ENCODE assay signal across 11 mouse cellular contexts in genomic region chr15:79096556-79096955, GRCm38 (mm10). TPM values are rescaled to one million over a fixed set of nuclear protein-coding genes. Genes with fewer than 3 reads are reported as not detected.
DNase-seq lines count a peak whose midpoint lies in the region; ATAC-seq and TF ChIP-seq lines count a peak whose summit lies in the region.
"Had no signal": no experiment of that assay in that cellular context is flagged by ENCODE, and none has a peak within 500 bp of the region (broad histone marks: within the 10 kb centered on the region; RNA-seq: fewer than 3 reads in every experiment).

No protein-coding gene starts in this region.

- no peaks in the 10 kb centered on the region for H3K27me3 ChIP-seq in heart, embryonic 13.5 days (replicated peaks)
- no peaks in the 10 kb centered on the region for H3K27me3 ChIP-seq in stomach, embryonic 14.5 days (ENCODE audit: control insufficient read depth, insufficient read depth, low read length)
- no peaks in the 10 kb centered on the region for H3K27me3 ChIP-seq in midbrain, embryonic 11.5 days (ENCODE audit: control insufficient read depth, insufficient read depth, low read length)
- H3K27me3 ChIP-seq: hindbrain, embryonic 13.5 days had no signal

- no peak for ATAC-seq in heart, embryonic 13.5 days (ENCODE audit: extremely low read depth, insufficient number of reproducible peaks, low FRiP score, low TSS enrichment)
- ATAC-seq in stomach, embryonic 14.5 days (ENCODE audit: insufficient number of reproducible peaks, insufficient read depth, low FRiP score, low read depth): no peak
- ATAC-seq in midbrain, embryonic 11.5 days (ENCODE audit: low FRiP score): no peak
- ATAC-seq: forebrain, embryonic 14.5 days had no signal

- H3K27ac ChIP-seq in left cerebral cortex, adult 2 months: peak overlapping the region; percentile 69; the same call in 1 of the 2 replicates
- H3K27ac ChIP-seq in heart, embryonic 13.5 days (replicated peaks): peak overlapping the region; percentile 96
- peak overlapping the region; percentile 84; the same call in 1 of the 2 replicates for H3K27ac ChIP-seq in stomach, embryonic 14.5 days (ENCODE audit: low read length)
- H3K27ac ChIP-seq in midbrain, embryonic 11.5 days (ENCODE audit: low read depth, low read length): no peak overlapping the region

- 39% methylated on average over 3 of the region's 3 CpGs for WGBS in heart, embryonic 13.5 days
- 62% methylated on average over 3 of the region's 3 CpGs for WGBS in stomach, embryonic 14.5 days
- WGBS in midbrain, embryonic 11.5 days: 75% methylated on average over 3 of the region's 3 CpGs

- intact Hi-C loops in left cerebral cortex, adult 2 months (cut with DNase I): no loop called here

- H3K9ac ChIP-seq in heart, embryonic 13.5 days: peak overlapping the region; percentile 74
- no peak overlapping the region for H3K9ac ChIP-seq in stomach, embryonic 14.5 days (replicated peaks; ENCODE audit: low read depth, low read length)
- no peak overlapping the region for H3K9ac ChIP-seq in midbrain, embryonic 11.5 days (ENCODE audit: low read length)
- H3K9ac ChIP-seq: hindbrain, embryonic 13.5 days had no signal

- H3K36me3 ChIP-seq in heart, embryonic 13.5 days: peaks cover 47% of the 10 kb centered on the region
- H3K36me3 ChIP-seq in stomach, embryonic 14.5 days (ENCODE audit: control insufficient read depth, insufficient read depth, low read length): peaks cover 34% of the 10 kb centered on the region
- H3K36me3 ChIP-seq in midbrain, embryonic 11.5 days (ENCODE audit: control insufficient read depth, insufficient read depth, low read length): peaks cover 16% of the 10 kb centered on the region; the same call in 1 of the 2 replicates

- peaks cover 69% of the 10 kb centered on the region for H3K4me1 ChIP-seq in heart, embryonic 13.5 days
- H3K4me1 ChIP-seq in stomach, embryonic 14.5 days (ENCODE audit: control insufficient read depth, insufficient read depth, low read length): peaks cover 15% of the 10 kb centered on the region
- H3K4me1 ChIP-seq in midbrain, embryonic 11.5 days (ENCODE audit: control insufficient read depth, insufficient read depth, low read length): no peaks in the 10 kb centered on the region

- no peak for TF ChIP-seq CTCF in left cerebral cortex, adult 2 months (IDR thresholded peaks at IDR 0.05)

- H3K4me3 ChIP-seq in left cerebral cortex, adult 2 months: no peak overlapping the region
- H3K4me3 ChIP-seq in heart, embryonic 13.5 days: no peak overlapping the region
- H3K4me3 ChIP-seq in stomach, embryonic 14.5 days (ENCODE audit: low read depth, low read length): no peak overlapping the region
- H3K4me3 ChIP-seq in midbrain, embryonic 11.5 days (ENCODE audit: low read depth, low read length): no peak overlapping the region
- H3K4me3 ChIP-seq: hindbrain, embryonic 13.5 days had no signal

- no peaks in the 10 kb centered on the region for H3K9me3 ChIP-seq in heart, embryonic 13.5 days
- no peaks in the 10 kb centered on the region for H3K9me3 ChIP-seq in stomach, embryonic 14.5 days (ENCODE audit: control insufficient read depth, low read depth, low read length)
- no peaks in the 10 kb centered on the region for H3K9me3 ChIP-seq in midbrain, embryonic 11.5 days (ENCODE audit: control insufficient read depth, low read length)
- H3K9me3 ChIP-seq: hindbrain, embryonic 13.5 days had no signal

- no peak overlapping the region for H3K4me2 ChIP-seq in heart, embryonic 13.5 days
- no peak overlapping the region for H3K4me2 ChIP-seq in stomach, embryonic 14.5 days (replicated peaks; ENCODE audit: low read depth, low read length)
- no peak overlapping the region for H3K4me2 ChIP-seq in midbrain, embryonic 11.5 days
- H3K4me2 ChIP-seq: hindbrain, embryonic 13.5 days had no signal

- no peak for DNase-seq in left cerebral cortex, adult 2 months (ENCODE audit: extremely low spot score in 1 of 2, low spot score in 2 of 2)
- DNase-seq in left cerebral cortex, adult 18-20 months (ENCODE audit: low spot score in 2 of 2): no peak
- peak; percentile 48 for DNase-seq in kidney, adult 18-20 months
- DNase-seq in midbrain, embryonic 11.5 days (ENCODE audit: low spot score, missing footprints): no peak
- no peak for DNase-seq in frontal cortex, postnatal 36 days (ENCODE audit: low spot score in 2 of 2)
- DNase-seq: right cerebral cortex, postnatal 4 days; thymus, postnatal 25 days had no signal

RNA-seq across cellular contexts. Expression of gene Micall1, which starts 12.1 kb away (rescaled TPM):
- 10 to 100 TPM; 22.8 to 23.2 TPM for total RNA-seq in left cerebral cortex, adult 2 months (2021)
- 10 to 100 TPM; 22.2 to 26.8 TPM for total RNA-seq in left cerebral cortex, adult 18-20 months (2021)
- 15.4 and 15.6 TPM in 2 replicates for polyA plus RNA-seq in heart, embryonic 13.5 days (2015; fragmentation: Nextera tagmentation; extraction: Ambion mirVana)
- polyA plus RNA-seq in stomach, embryonic 14.5 days (2014; fragmentation: Nextera tagmentation; extraction: Ambion mirVana): 12.1 and 12.5 TPM in 2 replicates
- 5.2 and 5.4 TPM in 2 replicates for polyA plus RNA-seq in midbrain, embryonic 11.5 days (2014; fragmentation: Nextera tagmentation; extraction: Ambion mirVana)

RNA-seq across cellular contexts. Expression of gene Eif3l, which starts 21.6 kb away (rescaled TPM):
- 10 to 100 TPM; 62.5 to 66.6 TPM for total RNA-seq in left cerebral cortex, adult 2 months (2021)
- total RNA-seq in left cerebral cortex, adult 18-20 months (2021): 10 to 100 TPM; 66.5 to 68.2 TPM
- polyA plus RNA-seq in heart, embryonic 13.5 days (2015; fragmentation: Nextera tagmentation; extraction: Ambion mirVana): 154 and 160 TPM in 2 replicates
- polyA plus RNA-seq in stomach, embryonic 14.5 days (2014; fragmentation: Nextera tagmentation; extraction: Ambion mirVana): 218 and 224 TPM in 2 replicates
- 242 and 251 TPM in 2 replicates for polyA plus RNA-seq in midbrain, embryonic 11.5 days (2014; fragmentation: Nextera tagmentation; extraction: Ambion mirVana)

RNA-seq across cellular contexts. Expression of gene Ankrd54, which starts 33.9 kb away (rescaled TPM):
- 10 to 100 TPM; 19.7 to 19.8 TPM for total RNA-seq in left cerebral cortex, adult 2 months (2021)
- total RNA-seq in left cerebral cortex, adult 18-20 months (2021): 10 to 100 TPM; 17.8 to 24.9 TPM
- polyA plus RNA-seq in heart, embryonic 13.5 days (2015; fragmentation: Nextera tagmentation; extraction: Ambion mirVana): 23.9 and 25.4 TPM in 2 replicates
- polyA plus RNA-seq in stomach, embryonic 14.5 days (2014; fragmentation: Nextera tagmentation; extraction: Ambion mirVana): 42.7 and 44.1 TPM in 2 replicates
- 52.7 and 53.5 TPM in 2 replicates for polyA plus RNA-seq in midbrain, embryonic 11.5 days (2014; fragmentation: Nextera tagmentation; extraction: Ambion mirVana)

RNA-seq across cellular contexts. Expression of gene Polr2f, which starts 44.3 kb away (rescaled TPM):
- total RNA-seq in left cerebral cortex, adult 2 months (2021): 100 to 1,000 TPM; 100 to 103 TPM
- total RNA-seq in left cerebral cortex, adult 18-20 months (2021): 100 to 1,000 TPM; 102 to 111 TPM
- polyA plus RNA-seq in heart, embryonic 13.5 days (2015; fragmentation: Nextera tagmentation; extraction: Ambion mirVana): 231 and 244 TPM in 2 replicates
- polyA plus RNA-seq in stomach, embryonic 14.5 days (2014; fragmentation: Nextera tagmentation; extraction: Ambion mirVana): 367 and 376 TPM in 2 replicates
- 354 and 362 TPM in 2 replicates for polyA plus RNA-seq in midbrain, embryonic 11.5 days (2014; fragmentation: Nextera tagmentation; extraction: Ambion mirVana)

RNA-seq across cellular contexts. Expression of gene 1700088E04Rik, which starts 44.5 kb away (rescaled TPM):
- total RNA-seq in left cerebral cortex, adult 2 months (2021): 10 to 100 TPM; 12.0 to 12.9 TPM
- 10 to 100 TPM in 1 of 2 experiments, 1 to 10 TPM in 1; 7.3 to 10.8 TPM for total RNA-seq in left cerebral cortex, adult 18-20 months (2021)
- polyA plus RNA-seq in heart, embryonic 13.5 days (2015; fragmentation: Nextera tagmentation; extraction: Ambion mirVana): 6.0 TPM in 2 replicates
- 8.7 TPM in 2 replicates for polyA plus RNA-seq in stomach, embryonic 14.5 days (2014; fragmentation: Nextera tagmentation; extraction: Ambion mirVana)
- 9.5 and 10.2 TPM in 2 replicates for polyA plus RNA-seq in midbrain, embryonic 11.5 days (2014; fragmentation: Nextera tagmentation; extraction: Ambion mirVana)
